Mouse (Mus musculus): ENCODE results near the gene 4930402H24Rik. TPM values are rescaled to one million over a fixed set of nuclear protein-coding genes. Genes with fewer than 3 reads are reported as not detected.

Gene 4930402H24Rik
- polyA plus RNA-seq, 1 experiment = 35.2 TPM

- H3K4me1 ChIP-seq (replicated peaks; ENCODE audit: control insufficient read depth, insufficient read depth, low read length) = no peaks in the 10 kb centered on the region
- no peak overlapping the region for H3K27ac ChIP-seq (ENCODE audit: control insufficient read depth, insufficient read depth, low read length)
- H3K27me3 ChIP-seq (ENCODE audit: control insufficient read depth, insufficient read depth, low read length) = no peaks in the 10 kb centered on the region
- WGBS = 97% methylated on average over 1 of the region's 1 CpGs
- peaks cover 22% of the 10 kb centered on the region for H3K36me3 ChIP-seq (ENCODE audit: control insufficient read depth, insufficient read depth, low read length)
- no peak overlapping the region for H3K4me3 ChIP-seq (ENCODE audit: control insufficient read depth, insufficient read depth, low read length)
- DNase-seq = no peak
- TF ChIP-seq CTCF (IDR thresholded peaks at IDR 0.05; ENCODE audit: borderline replicate concordance, control insufficient read depth, extremely low read depth, insufficient read depth, low read length, poor library complexity) (no peak), POLR2A (IDR thresholded peaks at IDR 0.05; ENCODE audit: control insufficient read depth, extremely low read depth, insufficient read depth, low read length, poor library complexity) (no peak)
Observed at GRCm38 (mm10) chr2:130727752-130728151, 178.5 kb downstream of the 4930402H24Rik start.

- TF ChIP-seq CTCF (IDR thresholded peaks at IDR 0.05; ENCODE audit: borderline replicate concordance, control insufficient read depth, extremely low read depth, insufficient read depth, low read length, poor library complexity) (no peak), POLR2A (IDR thresholded peaks at IDR 0.05; ENCODE audit: control insufficient read depth, extremely low read depth, insufficient read depth, low read length, poor library complexity) (no peak)
- WGBS = 92% methylated on average over 4 of the region's 4 CpGs
- no peak overlapping the region for H3K27ac ChIP-seq (ENCODE audit: control insufficient read depth, insufficient read depth, low read length)
- H3K4me1 ChIP-seq (replicated peaks; ENCODE audit: control insufficient read depth, insufficient read depth, low read length) = no peaks in the 10 kb centered on the region
- no peak for DNase-seq
- H3K36me3 ChIP-seq (ENCODE audit: control insufficient read depth, insufficient read depth, low read length) = peaks cover 9% of the 10 kb centered on the region
- H3K27me3 ChIP-seq (ENCODE audit: control insufficient read depth, insufficient read depth, low read length) = no peaks in the 10 kb centered on the region
- H3K4me3 ChIP-seq (ENCODE audit: control insufficient read depth, insufficient read depth, low read length) = no peak overlapping the region
Observed at GRCm38 (mm10) chr2:130724369-130724768, 181.8 kb downstream of the 4930402H24Rik start.

- H3K27me3 ChIP-seq (ENCODE audit: control insufficient read depth, insufficient read depth, low read length) = no peaks in the 10 kb centered on the region
- H3K4me3 ChIP-seq (ENCODE audit: control insufficient read depth, insufficient read depth, low read length) = no peak overlapping the region
- no peaks in the 10 kb centered on the region for H3K36me3 ChIP-seq (ENCODE audit: control insufficient read depth, insufficient read depth, low read length)
- H3K27ac ChIP-seq (ENCODE audit: control insufficient read depth, insufficient read depth, low read length) = no peak overlapping the region
- TF ChIP-seq POLR2A (IDR thresholded peaks at IDR 0.05; ENCODE audit: control insufficient read depth, extremely low read depth, insufficient read depth, low read length, poor library complexity) (no peak), CTCF (IDR thresholded peaks at IDR 0.05; ENCODE audit: borderline replicate concordance, control insufficient read depth, extremely low read depth, insufficient read depth, low read length, poor library complexity) (no peak)
- H3K4me1 ChIP-seq (replicated peaks; ENCODE audit: control insufficient read depth, insufficient read depth, low read length) = no peaks in the 10 kb centered on the region
- DNase-seq = no peak
- 90% methylated on average over 6 of the region's 6 CpGs for WGBS
Observed at GRCm38 (mm10) chr2:130717951-130718350, 188.3 kb downstream of the 4930402H24Rik start.

- WGBS = 15% methylated on average over 10 of the region's 10 CpGs
- Histone ChIP-seq H3K4me3 (ENCODE audit: control insufficient read depth, insufficient read depth, low read length) (no peak overlapping the region), H3K27ac (ENCODE audit: control insufficient read depth, insufficient read depth, low read length) (no peak overlapping the region), H3K27me3 (ENCODE audit: control insufficient read depth, insufficient read depth, low read length) (no peaks in the 10 kb centered on the region), H3K36me3 (ENCODE audit: control insufficient read depth, insufficient read depth, low read length) (peaks cover 5% of the 10 kb centered on the region), H3K4me1 (replicated peaks; ENCODE audit: control insufficient read depth, insufficient read depth, low read length) (0 out of 2 replicates have a peak, but pooled peaks cover 4% of the 10 kb centered on the region)
- DNase-seq = no peak
- no peak for TF ChIP-seq CTCF (IDR thresholded peaks at IDR 0.05; ENCODE audit: borderline replicate concordance, control insufficient read depth, extremely low read depth, insufficient read depth, low read length, poor library complexity)
- TF ChIP-seq POLR2A (IDR thresholded peaks at IDR 0.05; ENCODE audit: control insufficient read depth, extremely low read depth, insufficient read depth, low read length, poor library complexity) = no peak
Observed at GRCm38 (mm10) chr2:130707057-130707456, 199.1 kb downstream of the 4930402H24Rik start.

- TF ChIP-seq CTCF (IDR thresholded peaks at IDR 0.05; ENCODE audit: borderline replicate concordance, control insufficient read depth, extremely low read depth, insufficient read depth, low read length, poor library complexity) (no peak), POLR2A (IDR thresholded peaks at IDR 0.05; ENCODE audit: control insufficient read depth, extremely low read depth, insufficient read depth, low read length, poor library complexity) (no peak)
- H3K36me3 ChIP-seq (ENCODE audit: control insufficient read depth, insufficient read depth, low read length) = peaks cover 5% of the 10 kb centered on the region
- H3K4me1 ChIP-seq (replicated peaks; ENCODE audit: control insufficient read depth, insufficient read depth, low read length) = 0 out of 2 replicates have a peak, but pooled peaks cover 4% of the 10 kb centered on the region
- no peaks in the 10 kb centered on the region for H3K27me3 ChIP-seq (ENCODE audit: control insufficient read depth, insufficient read depth, low read length)
- H3K27ac ChIP-seq (ENCODE audit: control insufficient read depth, insufficient read depth, low read length) = no peak overlapping the region
- no peak for DNase-seq
- 93% methylated on average over 4 of the region's 4 CpGs for WGBS
- no peak overlapping the region for H3K4me3 ChIP-seq (ENCODE audit: control insufficient read depth, insufficient read depth, low read length)
Observed at GRCm38 (mm10) chr2:130706602-130707001, 199.6 kb downstream of the 4930402H24Rik start.

- 87% methylated on average over 6 of the region's 6 CpGs for WGBS
Observed at GRCm38 (mm10) chr2:130705178-130705577, 201.0 kb downstream of the 4930402H24Rik start.

More at GRCm38 (mm10) chr2:130705178-130705577, 201.0 kb downstream of the 4930402H24Rik start:
- TF ChIP-seq CTCF (IDR thresholded peaks at IDR 0.05; ENCODE audit: borderline replicate concordance, control insufficient read depth, extremely low read depth, insufficient read depth, low read length, poor library complexity) (no peak), POLR2A (IDR thresholded peaks at IDR 0.05; ENCODE audit: control insufficient read depth, extremely low read depth, insufficient read depth, low read length, poor library complexity) (no peak)
- no peak for DNase-seq
- Histone ChIP-seq H3K27me3 (ENCODE audit: control insufficient read depth, insufficient read depth, low read length) (no peaks in the 10 kb centered on the region), H3K4me1 (replicated peaks; ENCODE audit: control insufficient read depth, insufficient read depth, low read length) (0 out of 2 replicates have a peak, but pooled peaks cover 4% of the 10 kb centered on the region), H3K4me3 (ENCODE audit: control insufficient read depth, insufficient read depth, low read length) (no peak overlapping the region), H3K36me3 (ENCODE audit: control insufficient read depth, insufficient read depth, low read length) (peaks cover 5% of the 10 kb centered on the region), H3K27ac (ENCODE audit: control insufficient read depth, insufficient read depth, low read length) (no peak overlapping the region)
